Mouse (Mus musculus) liver, embryonic 14.5 days (tissue): ENCODE results near the gene Asb18. TPM values are rescaled to one million over a fixed set of nuclear protein-coding genes. Genes with fewer than 3 reads are reported as not detected.

Source experiments
- ATAC-seq: fragments of 200-750 bp; cut with Nextera tagmentation; 2 replicates; pipeline ENCODE4 v1.8.0; 2017; ENCODE audit warnings: moderate number of reproducible peaks, mild to moderate bottlenecking, moderate library complexity; ENCODE audit not compliant: insufficient read depth
- DNase-seq, 3 experiments: peaks; one replicate each; pipeline ENCODE4 v3.0.0-alpha.2; 2012 to 2013; ENCODE audit warnings: low read depth in 3 of 3, low spot score in 3 of 3
- H3K27ac ChIP-seq: fragments of 300-500 bp; sonication (generic); 2 replicates; pipeline ENCODE4 v1.5.1; 2014; ENCODE audit warnings: moderate library complexity, mild to moderate bottlenecking, control low read depth, inconsistent platforms
- H3K27me3 ChIP-seq: fragments of 300-500 bp; sonication (generic); 2 replicates; pipeline ENCODE4 v1.6.1; 2014; ENCODE audit warnings: mild to moderate bottlenecking, low read length, moderate library complexity; ENCODE audit not compliant: control insufficient read depth, insufficient read depth
- H3K36me3 ChIP-seq: fragments of 300-500 bp; sonication (generic); replicated peaks from 2 replicates; pipeline ENCODE4 v1.6.1; 2014; ENCODE audit warnings: low read depth; ENCODE audit not compliant: control insufficient read depth, insufficient read depth
- H3K4me1 ChIP-seq, 2 experiments: fragments of 200-500 bp in 1 of 2; fragments of 300-500 bp in 1 of 2; sonication (generic) in 1 of 2; replicated peaks; 2 replicates each; pipeline ENCODE4 v1.6.1; 2012 to 2014; ENCODE audit warnings: antibody characterized with exemption in 1 of 2, inconsistent platforms in 1 of 2, low read length in 1 of 2; ENCODE audit not compliant: control insufficient read depth in 2 of 2, insufficient read depth in 2 of 2
- H3K4me2 ChIP-seq: fragments of 300-500 bp; sonication (generic); 2 replicates; pipeline ENCODE4 v1.6.1; 2014; ENCODE audit warnings: low read depth, mild to moderate bottlenecking, control low read depth, moderate library complexity
- H3K4me3 ChIP-seq, 2 experiments: fragments of 200-500 bp in 1 of 2; fragments of 300-500 bp in 1 of 2; sonication (generic) in 1 of 2; 2 replicates each; pipeline ENCODE4 v1.5.1; 2012 to 2014; ENCODE audit warnings: low read depth in 2 of 2, low read length in 2 of 2, mild to moderate bottlenecking in 2 of 2, control low read depth in 1 of 2, inconsistent platforms in 1 of 2, moderate library complexity in 1 of 2; ENCODE audit not compliant: insufficient read depth in 1 of 2
- H3K9ac ChIP-seq: fragments of 300-500 bp; sonication (generic); replicated peaks from 2 replicates; pipeline ENCODE4 v1.6.1; 2014; ENCODE audit warnings: mild to moderate bottlenecking, control low read depth, moderate library complexity
- H3K9me3 ChIP-seq: fragments of 300-500 bp; sonication (generic); 2 replicates; pipeline ENCODE4 v1.6.1; 2016; ENCODE audit warnings: low read length, mixed read lengths; ENCODE audit not compliant: control insufficient read depth
- CTCF ChIP-seq: IDR thresholded peaks from 2 replicates; pipeline ENCODE4 v1.5.1; 2016; ENCODE audit warnings: antibody characterized with exemption, low read depth, control low read depth
- EP300 ChIP-seq: IDR thresholded peaks from 2 replicates; pipeline ENCODE4 v1.6.1; 2016; ENCODE audit warnings: antibody characterized with exemption, low read depth
- WGBS: fragments of 180-500 bp; shearing (Covaris S2); extraction: QIAGEN DNeasy Blood & Tissue Kit; methylation state at CpG from one replicate; pipeline ENCODE4 v1.1.7; 2014; ENCODE audit not compliant: insufficient replicate concordance; 5-methylcytosine and 5-hydroxymethylcytosine counted together
- polyA plus RNA-seq, 2 experiments: library from polyadenylated mRNA; depleted of rRNA in 1 of 2; stranded (reverse) in 1 of 2; unstranded in 1 of 2; fragments of >200 nt; fragmentation: Nextera tagmentation in 1 of 2; extraction: Ambion mirVana in 1 of 2; gene quantifications; 2 replicates each; pipeline versions ENCODE4 v1.2.1 to v1.2.3; 2012 to 2014

Asb18 gene
- polyA plus RNA-seq, 2 experiments: not detected

- no peaks in the 10 kb centered on the region; the same call in 1 of the 2 replicates for H3K27me3 ChIP-seq
- no peak overlapping the region for H3K27ac ChIP-seq
- no peak for DNase-seq
- H3K36me3 ChIP-seq: no peaks in the 10 kb centered on the region
- no peak overlapping the region for H3K9ac ChIP-seq
- H3K4me1 ChIP-seq: no peaks in the 10 kb centered on the region
- ATAC-seq: no peak
- WGBS: 35% methylated on average over 20 of the region's 20 CpGs
- TF ChIP-seq EP300 (no peak), CTCF (no peak)
- no peaks in the 10 kb centered on the region for H3K9me3 ChIP-seq
- no peak overlapping the region for H3K4me2 ChIP-seq
- H3K4me3 ChIP-seq: no peak overlapping the region
Measured at GRCm38 (mm10) chr1:90050046-90050739, 35.7 kb upstream of the Asb18 start.

- Histone ChIP-seq H3K4me1 (no peaks in the 10 kb centered on the region), H3K9me3 (no peaks in the 10 kb centered on the region), H3K4me2 (no peak overlapping the region), H3K9ac (no peak overlapping the region), H3K4me3 (no peak overlapping the region), H3K27me3 (no peaks in the 10 kb centered on the region), H3K36me3 (no peaks in the 10 kb centered on the region), H3K27ac (no peak overlapping the region)
- DNase-seq: no peak
- TF ChIP-seq EP300 (no peak), CTCF (no peak)
- ATAC-seq: no peak
- 53% methylated on average over 2 of the region's 2 CpGs for WGBS
Measured at GRCm38 (mm10) chr1:90028305-90028704, 13.8 kb upstream of the Asb18 start.

DNA sequence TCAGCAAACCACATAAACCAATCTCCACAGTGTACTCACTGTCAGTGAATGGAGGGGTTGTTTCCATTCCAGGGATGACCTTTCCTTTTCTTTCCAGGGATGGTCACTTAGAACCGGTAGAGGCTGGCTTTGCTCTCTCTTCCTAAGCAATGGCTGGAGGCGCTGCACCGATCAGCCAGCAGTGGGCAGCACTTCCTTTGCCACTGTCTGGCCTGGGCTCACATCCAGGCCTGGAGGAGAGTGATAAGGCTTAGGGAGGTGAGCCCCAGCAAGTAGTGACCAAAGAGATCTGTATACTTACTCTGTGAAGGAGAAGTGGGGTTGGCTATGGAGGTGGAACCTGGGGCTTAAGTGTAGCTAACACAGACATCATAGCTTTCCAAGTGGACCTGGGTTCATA lies 12.5 kb upstream of the Asb18 start:
- H3K4me3 ChIP-seq: no peak overlapping the region
- no peaks in the 10 kb centered on the region for H3K36me3 ChIP-seq
- H3K4me2 ChIP-seq: no peak overlapping the region
- ATAC-seq (no peak), DNase-seq (peak in 1 of 3 experiments; percentile 3)
- no peak overlapping the region for H3K27ac ChIP-seq
- TF ChIP-seq EP300 (no peak), CTCF (peak; percentile 69)
- no peaks in the 10 kb centered on the region for H3K4me1 ChIP-seq
- H3K27me3 ChIP-seq: no peaks in the 10 kb centered on the region
- 21% methylated on average over 3 of the region's 3 CpGs for WGBS
- H3K9ac ChIP-seq: no peak overlapping the region
- H3K9me3 ChIP-seq: no peaks in the 10 kb centered on the region

- Histone ChIP-seq H3K27ac (no peak overlapping the region), H3K9ac (no peak overlapping the region), H3K9me3 (no peaks in the 10 kb centered on the region), H3K4me1 (no peaks in the 10 kb centered on the region), H3K36me3 (no peaks in the 10 kb centered on the region), H3K27me3 (no peaks in the 10 kb centered on the region), H3K4me2 (no peak overlapping the region), H3K4me3 (no peak overlapping the region)
- TF ChIP-seq CTCF: no peak
- TF ChIP-seq EP300: no peak
- DNase-seq: no peak
- no peak for ATAC-seq
- 61% methylated on average over 5 of the region's 5 CpGs for WGBS
Measured at GRCm38 (mm10) chr1:90020336-90020735, 5.9 kb upstream of the Asb18 start.

- no peaks in the 10 kb centered on the region for H3K4me1 ChIP-seq
- 44% methylated on average over 6 of the region's 6 CpGs for WGBS
Measured at GRCm38 (mm10) chr1:90018071-90018470, 3.6 kb upstream of the Asb18 start.

More at GRCm38 (mm10) chr1:90018071-90018470, 3.6 kb upstream of the Asb18 start:
- no peak for TF ChIP-seq EP300
- no peak for TF ChIP-seq CTCF
- no peak overlapping the region for H3K4me2 ChIP-seq
- no peak overlapping the region for H3K9ac ChIP-seq
- H3K36me3 ChIP-seq: no peaks in the 10 kb centered on the region
- H3K27me3 ChIP-seq: no peaks in the 10 kb centered on the region
- ATAC-seq (no peak), DNase-seq (no peak)
- no peaks in the 10 kb centered on the region for H3K9me3 ChIP-seq
- H3K4me3 ChIP-seq: no peak overlapping the region
- no peak overlapping the region for H3K27ac ChIP-seq
